Mouse (Mus musculus) limb, embryonic 14.5 days (tissue): ENCODE results near the gene Snx8. TPM values are rescaled to one million over a fixed set of nuclear protein-coding genes. Genes with fewer than 3 reads are reported as not detected.

Source experiments
- ATAC-seq: fragments of 200-750 bp; cut with Nextera tagmentation; 2 replicates; pipeline ENCODE4 v1.8.0; 2017; ENCODE audit warnings: low read depth, moderate number of reproducible peaks, moderate TSS enrichment; ENCODE audit not compliant: low FRiP score
- DNase-seq: peaks from one replicate; pipeline ENCODE4 v3.0.0-alpha.2; 2015; ENCODE audit warnings: low spot score
- H3K27ac ChIP-seq: fragments of 300-500 bp; sonication (generic); replicated peaks from 2 replicates; pipeline ENCODE4 v1.5.1; 2014; ENCODE audit warnings: low read depth, mild to moderate bottlenecking, low read length, moderate library complexity, mixed read lengths
- H3K27me3 ChIP-seq: fragments of 300-500 bp; sonication (generic); 2 replicates; pipeline ENCODE4 v1.6.1; 2014; ENCODE audit warnings: low read length, mixed read lengths; ENCODE audit not compliant: control insufficient read depth, insufficient read depth
- H3K36me3 ChIP-seq: fragments of 300-500 bp; sonication (generic); 2 replicates; pipeline ENCODE4 v1.6.1; 2014; ENCODE audit warnings: mild to moderate bottlenecking, low read length, moderate library complexity, mixed read lengths; ENCODE audit not compliant: control insufficient read depth, insufficient read depth
- H3K4me1 ChIP-seq: fragments of 300-500 bp; sonication (generic); 2 replicates; pipeline ENCODE4 v1.6.1; 2014; ENCODE audit warnings: antibody characterized with exemption, low read length, mixed read lengths; ENCODE audit not compliant: control insufficient read depth, insufficient read depth
- H3K4me2 ChIP-seq: fragments of 300-500 bp; sonication (generic); replicated peaks from 2 replicates; pipeline ENCODE4 v1.6.1; 2014; ENCODE audit warnings: low read depth, mild to moderate bottlenecking, low read length, moderate library complexity; ENCODE audit not compliant: severe bottlenecking
- H3K4me3 ChIP-seq: fragments of 300-500 bp; sonication (generic); replicated peaks from 2 replicates; pipeline ENCODE4 v1.5.1; 2014; ENCODE audit warnings: low read length
- H3K9ac ChIP-seq: fragments of 300-500 bp; sonication (generic); 2 replicates; pipeline ENCODE4 v1.6.1; 2014; ENCODE audit warnings: mild to moderate bottlenecking, low read depth, low read length, moderate library complexity; ENCODE audit not compliant: severe bottlenecking
- H3K9me3 ChIP-seq: fragments of 300-500 bp; sonication (generic); 2 replicates; pipeline ENCODE4 v1.6.1; 2016; ENCODE audit warnings: low read length; ENCODE audit not compliant: control insufficient read depth
- POLR2A ChIP-seq: fragments of 200-500 bp; IDR thresholded peaks from 2 replicates; pipeline ENCODE4 v1.8.0; 2012; ENCODE audit warnings: inconsistent platforms, mild to moderate bottlenecking, moderate library complexity, borderline replicate concordance; ENCODE audit not compliant: insufficient read depth, insufficient read length; ENCODE audit errors: extremely low read depth
- WGBS: fragments of 180-500 bp; shearing (Covaris S2); extraction: QIAGEN DNeasy Blood & Tissue Kit; methylation state at CpG from one replicate; pipeline ENCODE4 v1.1.7; 2014; 5-methylcytosine and 5-hydroxymethylcytosine counted together
- polyA plus RNA-seq, 2 experiments: library from polyadenylated mRNA; depleted of rRNA in 1 of 2; stranded (reverse) in 1 of 2; unstranded in 1 of 2; fragments of >200 nt; fragmentation: Nextera tagmentation in 1 of 2; extraction: Ambion mirVana in 1 of 2; gene quantifications; 2 replicates each; pipeline versions ENCODE4 v1.2.1 to v1.2.3; 2012 to 2014

Snx8 gene
- polyA plus RNA-seq, 2 experiments = 9.7 to 23.0 TPM

DNA sequence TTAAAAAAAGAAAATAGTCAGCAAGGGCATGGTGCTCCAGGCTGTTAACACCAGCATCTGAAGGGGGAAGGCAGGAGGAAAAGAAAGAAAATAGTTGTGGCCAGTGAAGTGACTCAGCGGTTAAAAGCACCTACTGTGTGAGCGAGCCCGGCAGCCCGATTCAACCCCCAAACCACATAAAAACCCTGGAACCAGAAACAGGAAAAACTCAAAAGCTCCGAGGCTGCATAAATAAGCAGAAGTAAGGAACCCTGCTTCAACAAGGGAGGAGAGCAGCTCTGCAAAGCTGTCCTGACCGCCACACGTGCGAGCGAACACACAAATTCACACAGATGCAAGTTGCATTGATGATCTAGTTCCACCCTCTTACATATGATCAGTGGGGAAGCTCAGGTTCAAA, 39.2 kb downstream of the Snx8 start:
- Histone ChIP-seq H3K36me3 (peaks cover 60% of the 10 kb centered on the region), H3K4me2 (no peak overlapping the region), H3K4me3 (no peak overlapping the region), H3K9me3 (no peaks in the 10 kb centered on the region), H3K27ac (no peak overlapping the region), H3K4me1 (no peaks in the 10 kb centered on the region), H3K9ac (no peak overlapping the region), H3K27me3 (no peaks in the 10 kb centered on the region)
- no peak for ATAC-seq
- 93% methylated on average over 9 of the region's 9 CpGs for WGBS
- no peak for DNase-seq
- TF ChIP-seq POLR2A = no peak

DNA sequence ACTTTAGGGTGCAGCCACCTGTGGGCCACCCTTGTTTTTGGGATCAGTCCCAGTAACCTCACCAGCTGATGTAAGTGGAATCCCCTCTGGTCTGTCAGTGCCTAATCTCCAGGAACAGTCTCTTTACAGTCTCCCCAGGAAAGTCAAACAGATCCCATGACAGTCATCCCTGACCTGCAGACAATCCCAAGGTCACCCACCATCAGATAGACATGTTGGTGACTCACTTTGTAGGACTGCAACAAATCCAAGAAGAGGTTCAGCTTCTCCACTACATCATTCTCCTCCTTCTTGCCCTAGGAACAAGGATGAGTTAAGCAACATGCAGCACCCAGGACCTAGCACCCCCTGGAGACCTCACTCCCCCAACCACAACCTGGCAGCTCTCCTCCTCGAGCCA, 43.0 kb downstream of the Snx8 start:
- Histone ChIP-seq H3K27me3 (no peaks in the 10 kb centered on the region), H3K36me3 (peaks cover 52% of the 10 kb centered on the region), H3K4me2 (no peak overlapping the region), H3K9ac (no peak overlapping the region; the same call in 1 of the 2 replicates), H3K4me3 (no peak overlapping the region), H3K4me1 (no peaks in the 10 kb centered on the region), H3K9me3 (no peaks in the 10 kb centered on the region), H3K27ac (no peak overlapping the region)
- WGBS = 61% methylated on average over 1 of the region's 1 CpGs
- DNase-seq (no peak), ATAC-seq (no peak)
- TF ChIP-seq POLR2A = no peak

DNA sequence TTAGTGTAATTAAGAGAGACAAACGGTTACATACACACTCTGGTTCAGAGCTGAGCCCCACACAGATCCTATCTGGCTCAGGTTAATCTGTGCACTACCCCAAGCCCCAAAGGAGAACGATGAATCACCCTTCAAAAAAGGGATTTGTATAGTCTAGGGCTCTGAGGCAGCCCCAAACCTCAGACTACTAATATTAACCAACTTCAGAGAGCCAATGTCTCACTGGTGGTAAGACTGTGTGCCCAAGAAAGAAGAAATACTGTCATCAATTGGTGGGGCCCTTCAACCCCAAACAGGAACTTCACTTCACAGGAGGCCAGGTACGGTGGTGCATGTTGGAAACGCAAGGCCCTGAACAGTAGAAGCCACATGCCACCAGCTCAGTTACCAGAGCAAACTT, 43.8 kb downstream of the Snx8 start:
- H3K36me3 ChIP-seq = peaks cover 59% of the 10 kb centered on the region

DNA sequence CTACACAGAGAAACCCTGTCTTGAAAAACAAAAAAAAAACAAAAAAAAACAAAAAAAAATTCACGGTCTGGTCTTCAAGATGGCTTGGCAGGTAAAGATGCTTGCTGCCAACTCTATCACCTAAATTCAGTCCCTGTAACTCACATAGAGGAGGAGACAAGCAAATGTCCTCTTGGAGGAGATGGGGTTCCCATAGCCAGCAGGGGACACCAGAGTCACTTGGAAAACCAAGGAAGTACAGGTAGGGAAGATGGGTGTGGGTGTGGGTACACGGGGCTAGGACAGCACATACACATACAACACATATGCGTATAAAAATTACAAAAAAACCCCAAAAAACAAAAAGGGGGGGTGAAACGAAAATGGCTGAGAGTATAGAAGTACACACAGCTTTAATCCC, 46.2 kb downstream of the Snx8 start:
- no peak for ATAC-seq
- WGBS = 86% methylated on average over 4 of the region's 4 CpGs
- H3K4me1 ChIP-seq = no peaks in the 10 kb centered on the region
- H3K27ac ChIP-seq = no peak overlapping the region
- no peak overlapping the region for H3K4me3 ChIP-seq
- no peak for TF ChIP-seq POLR2A
- DNase-seq = no peak
- H3K36me3 ChIP-seq = peaks cover 64% of the 10 kb centered on the region
- peaks cover 3% of the 10 kb centered on the region; the same call in 1 of the 2 replicates for H3K9me3 ChIP-seq
- no peak overlapping the region for H3K9ac ChIP-seq
- no peaks in the 10 kb centered on the region for H3K27me3 ChIP-seq
- no peak overlapping the region for H3K4me2 ChIP-seq

More for the DNA sequence above, 43.8 kb downstream of the Snx8 start:
- Histone ChIP-seq H3K27ac (no peak overlapping the region), H3K27me3 (no peaks in the 10 kb centered on the region), H3K9me3 (no peaks in the 10 kb centered on the region), H3K4me1 (no peaks in the 10 kb centered on the region), H3K4me3 (no peak overlapping the region), H3K4me2 (no peak overlapping the region), H3K9ac (no peak overlapping the region)
- TF ChIP-seq POLR2A = no peak
- ATAC-seq = no peak
- no peak for DNase-seq
- whole genome bisulfite sequencing = 97% methylated on average over 4 of the region's 4 CpGs

DNA sequence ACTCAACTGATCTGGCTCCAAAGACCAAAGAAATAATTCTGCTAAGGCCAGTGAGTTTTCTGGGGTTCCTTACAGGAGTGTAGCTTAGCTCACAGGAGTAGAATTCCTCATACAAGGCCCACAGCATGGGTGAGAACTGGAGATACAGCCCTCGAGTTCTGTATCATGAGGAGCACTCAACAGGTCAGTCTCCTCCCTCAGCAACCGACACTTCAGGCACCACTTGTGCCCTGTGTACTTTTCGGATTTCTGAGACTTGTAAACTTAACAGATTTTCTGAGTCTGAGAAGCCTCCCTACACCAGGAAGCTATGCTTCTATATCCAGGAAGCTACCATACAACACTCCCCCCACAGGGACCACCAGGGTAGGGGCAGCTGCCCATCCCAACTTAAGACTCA, 49.2 kb downstream of the Snx8 start:
- 54% methylated on average over 3 of the region's 3 CpGs for WGBS
- no peak overlapping the region for H3K9ac ChIP-seq

DNA sequence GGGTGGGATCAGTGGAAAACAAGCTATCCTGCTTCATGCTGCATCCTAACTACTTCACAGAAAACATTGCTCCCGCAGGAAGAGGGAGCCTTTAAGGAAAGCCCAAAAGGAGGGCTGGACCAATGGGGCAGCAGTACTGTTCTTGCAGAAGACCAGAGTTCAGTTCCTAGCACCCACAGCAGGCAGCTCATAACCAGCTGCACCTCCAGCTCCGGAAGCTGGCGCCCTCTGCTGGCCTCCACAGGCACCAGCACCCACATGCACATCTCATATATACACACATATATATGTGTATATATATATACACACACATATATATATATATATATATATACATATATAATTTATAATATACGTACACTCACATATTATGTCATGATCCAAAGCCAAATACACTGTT, 50.3 kb downstream of the Snx8 start:
- Histone ChIP-seq H3K4me1 (no peaks in the 10 kb centered on the region), H3K27me3 (no peaks in the 10 kb centered on the region), H3K4me3 (no peak overlapping the region), H3K9me3 (peaks cover 3% of the 10 kb centered on the region; the same call in 1 of the 2 replicates), H3K36me3 (peaks cover 35% of the 10 kb centered on the region), H3K9ac (no peak overlapping the region), H3K4me2 (no peak overlapping the region), H3K27ac (no peak overlapping the region)
- no peak for TF ChIP-seq POLR2A
- WGBS = 93% methylated on average over 4 of the region's 4 CpGs
- ATAC-seq (no peak), DNase-seq (no peak)

More for the DNA sequence above, 49.2 kb downstream of the Snx8 start:
- DNase-seq (no peak), ATAC-seq (no peak)
- H3K27me3 ChIP-seq = no peaks in the 10 kb centered on the region
- no peak overlapping the region for H3K4me3 ChIP-seq
- no peak overlapping the region for H3K27ac ChIP-seq
- H3K4me1 ChIP-seq = no peaks in the 10 kb centered on the region
- TF ChIP-seq POLR2A = no peak
- H3K4me2 ChIP-seq = no peak overlapping the region
- H3K36me3 ChIP-seq = peaks cover 44% of the 10 kb centered on the region
- peaks cover 3% of the 10 kb centered on the region; the same call in 1 of the 2 replicates for H3K9me3 ChIP-seq
